Mouse (Mus musculus) thymus, postnatal 0 days (tissue): ENCODE measurements around the gene Prrc2a. TPM values are rescaled to one million over a fixed set of nuclear protein-coding genes. Genes with fewer than 3 reads are reported as not detected.

Experiments
- DNase-seq: peaks from one replicate; pipeline ENCODE4 v3.0.0-alpha.2; 2015; ENCODE audit warnings: low spot score
- microRNA-seq: library from miRNA; unstranded; fragments of <30 nt; microRNA quantifications from one replicate; pipeline ENCODE4, GENCODE M21; 2016; ENCODE audit warnings: borderline number of aligned reads
- polyA plus RNA-seq: library from polyadenylated mRNA; unstranded; fragments of >200 nt; fragmentation: Nextera tagmentation; extraction: Ambion mirVana; gene quantifications from 2 replicates; pipeline ENCODE4 v1.2.1, GENCODE M21; 2015

Gene Prrc2a
- polyA plus RNA-seq, 1 experiment from 2014 or later = 113 TPM

GRCm38 (mm10) chr17:35105740-35106389 is 58.8 kb downstream of the Prrc2a start:
- peak; percentile 40 for DNase-seq

GRCm38 (mm10) chr17:35104754-35105153 is 59.9 kb downstream of the Prrc2a start:
- no peak for DNase-seq

GRCm38 (mm10) chr17:35104079-35104478 is 60.6 kb downstream of the Prrc2a start:
- DNase-seq = no peak

GRCm38 (mm10) chr17:35103221-35103690 is 61.4 kb downstream of the Prrc2a start:
- no peak for DNase-seq

GRCm38 (mm10) chr17:35102299-35102698 is 62.4 kb downstream of the Prrc2a start:
- no peak for DNase-seq

GRCm38 (mm10) chr17:35101161-35101560 is 63.5 kb downstream of the Prrc2a start:
- no peak for DNase-seq

GRCm38 (mm10) chr17:35100196-35100765 is 64.4 kb downstream of the Prrc2a start:
- DNase-seq = no peak

Small RNA genes within 50 kb of the gene (microRNA-seq; reads per million reads assigned to microRNA genes)
- gene Mir6973a = not detected
- not detected for gene Mir6974

Other genes starting within 250 kb of the Prrc2a start
- 25.7 and 28.2 TPM in 2 replicates for gene Neu1, start 233.6 kb downstream of the Prrc2a start, polyA plus RNA-seq
- gene Hspa1b, start 205.7 kb downstream of the Prrc2a start, polyA plus RNA-seq = 0.72 and 0.83 TPM in 2 replicates
- not detected in 2 replicates for gene Gm20481, start 195.0 kb downstream of the Prrc2a start, polyA plus RNA-seq
- 6.8 and 7.6 TPM in 2 replicates for gene Hspa1a, start 192.7 kb downstream of the Prrc2a start, polyA plus RNA-seq
- gene Hspa1l, start 192.2 kb downstream of the Prrc2a start, polyA plus RNA-seq = 0.09 and 0.27 TPM in 2 replicates
- 179 and 197 TPM in 2 replicates for gene Lsm2, start 183.0 kb downstream of the Prrc2a start, polyA plus RNA-seq
- gene Vars, start 163.9 kb downstream of the Prrc2a start, polyA plus RNA-seq = 125 and 138 TPM in 2 replicates
- gene Vwa7, start 148.3 kb downstream of the Prrc2a start, polyA plus RNA-seq = 0.26 and 0.36 TPM in 2 replicates
- gene Sapcd1, start 136.9 kb downstream of the Prrc2a start, polyA plus RNA-seq = 18.2 and 22.5 TPM in 2 replicates
- gene Msh5, start 118.2 kb downstream of the Prrc2a start, polyA plus RNA-seq = 8.9 and 13.5 TPM in 2 replicates
- 501 and 524 TPM in 2 replicates for gene Clic1, start 114.9 kb downstream of the Prrc2a start, polyA plus RNA-seq
- 51.6 and 57.5 TPM in 2 replicates for gene Ddah2, start 105.9 kb downstream of the Prrc2a start, polyA plus RNA-seq
- gene Ly6g6c, start 99.5 kb downstream of the Prrc2a start, polyA plus RNA-seq = 0.27 and 0.57 TPM in 2 replicates
- 0.06 and 0.08 TPM in 2 replicates for gene Mpig6b, start 98.7 kb downstream of the Prrc2a start, polyA plus RNA-seq
- 0.89 and 1.0 TPM in 2 replicates for gene Ly6g6e, start 88.0 kb downstream of the Prrc2a start, polyA plus RNA-seq
- gene Ly6g6d, start 86.8 kb downstream of the Prrc2a start, polyA plus RNA-seq = 0.55 and 0.60 TPM in 2 replicates
- 0.12 TPM in 1 of 2 replicates, not detected in the other for gene Ly6g6f, start 79.3 kb downstream of the Prrc2a start, polyA plus RNA-seq
- 85.3 and 90.6 TPM in 2 replicates for gene Abhd16a, start 75.6 kb downstream of the Prrc2a start, polyA plus RNA-seq
- 0.37 TPM in 1 of 2 replicates, not detected in the other for gene Ly6g5c, start 56.6 kb downstream of the Prrc2a start, polyA plus RNA-seq
- gene Ly6g5b, start 49.5 kb downstream of the Prrc2a start, polyA plus RNA-seq = 3.7 and 4.0 TPM in 2 replicates
- gene Gpank1, start 43.4 kb downstream of the Prrc2a start, polyA plus RNA-seq = 26.9 and 31.2 TPM in 2 replicates
- 348 and 353 TPM in 2 replicates for gene Csnk2b, start 42.8 kb downstream of the Prrc2a start, polyA plus RNA-seq
- gene D17H6S53E, start 38.5 kb downstream of the Prrc2a start, polyA plus RNA-seq = 11.2 and 14.7 TPM in 2 replicates
- 0.18 and 0.21 TPM in 2 replicates for gene Apom, start 32.8 kb downstream of the Prrc2a start, polyA plus RNA-seq
- gene Bag6, start 29.7 kb downstream of the Prrc2a start, polyA plus RNA-seq = 42.3 and 48.0 TPM in 2 replicates
- 45.2 and 47.2 TPM in 2 replicates for gene Aif1, start 11.2 kb upstream of the Prrc2a start, polyA plus RNA-seq
- gene Lst1, start 23.5 kb upstream of the Prrc2a start, polyA plus RNA-seq = 35.3 and 41.8 TPM in 2 replicates
- gene Ltb, start 29.5 kb upstream of the Prrc2a start, polyA plus RNA-seq = 144 and 167 TPM in 2 replicates
- gene Tnf, start 37.1 kb upstream of the Prrc2a start, polyA plus RNA-seq = 4.2 and 5.7 TPM in 2 replicates
- gene Lta, start 40.5 kb upstream of the Prrc2a start, polyA plus RNA-seq = 4.4 and 4.7 TPM in 2 replicates
- gene Gm16181, start 55.9 kb upstream of the Prrc2a start, polyA plus RNA-seq = 0.26 and 0.69 TPM in 2 replicates
- 1.3 and 1.8 TPM in 2 replicates for gene Atp6v1g2, start 68.8 kb upstream of the Prrc2a start, polyA plus RNA-seq
- gene Nfkbil1, start 70.9 kb upstream of the Prrc2a start, polyA plus RNA-seq = 14.0 and 16.8 TPM in 2 replicates
- gene Ddx39b, start 76.8 kb upstream of the Prrc2a start, polyA plus RNA-seq = 423 and 446 TPM in 2 replicates
- gene H2-D1, start 97.8 kb upstream of the Prrc2a start, polyA plus RNA-seq = 441 and 555 TPM in 2 replicates
- 1.4 and 1.9 TPM in 2 replicates for gene H2-Q1, start 155.5 kb upstream of the Prrc2a start, polyA plus RNA-seq
- 68.4 and 69.8 TPM in 2 replicates for gene H2-Q2, start 177.3 kb upstream of the Prrc2a start, polyA plus RNA-seq
- gene H2-Q4, start 214.7 kb upstream of the Prrc2a start, polyA plus RNA-seq = 15.1 and 18.4 TPM in 2 replicates